Mouse (Mus musculus): Measurements from ENCODE around the gene Lig3. TPM values are rescaled to one million over a fixed set of nuclear protein-coding genes. Genes with fewer than 3 reads are reported as not detected.

Lig3 gene
- total RNA-seq (2021): 10 to 100 TPM; 31.0 to 35.3 TPM
- long read RNA-seq, full-length matches to known transcripts: 3 of 6 reads
- long read RNA-seq, partial matches to known transcripts: 2 of 6 reads
- long read RNA-seq, other reads (novel, unspliced or antisense): 1 of 6 reads

- peak; percentile 91 to 96 for DNase-seq (ENCODE audit: low spot score in 2 of 2)
These were observed at the start of gene Lig3 for GRCm38 (mm10) chr11:82780983-82781903. TSS of gene Lig3 (plus strand) at chr11:82781108.

DNA sequence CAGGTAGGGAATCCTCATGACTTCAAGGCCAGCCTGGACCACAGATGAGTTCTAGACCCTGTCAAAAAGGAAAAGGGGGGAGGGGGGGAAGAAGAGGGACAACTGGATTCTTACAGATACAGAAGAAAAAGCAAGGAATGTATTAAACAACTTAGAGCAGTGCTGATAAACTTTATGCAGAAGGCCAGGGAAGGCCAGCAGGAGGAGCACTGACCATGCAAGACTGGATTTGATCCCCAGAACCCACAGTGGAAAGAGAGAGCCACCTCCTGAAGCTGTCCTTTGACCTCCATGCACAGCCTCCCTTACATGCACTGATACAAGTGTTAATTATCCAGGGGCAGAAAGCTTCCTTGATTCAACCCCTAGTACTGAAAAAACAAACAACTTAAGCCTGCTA is 46.7 kb upstream of the Lig3 start:
- DNase-seq (ENCODE audit: low spot score in 2 of 2): no peak

GRCm38 (mm10) chr11:82739006-82739405 is 41.9 kb upstream of the Lig3 start:
- no peak for DNase-seq (ENCODE audit: low spot score in 2 of 2)

DNA sequence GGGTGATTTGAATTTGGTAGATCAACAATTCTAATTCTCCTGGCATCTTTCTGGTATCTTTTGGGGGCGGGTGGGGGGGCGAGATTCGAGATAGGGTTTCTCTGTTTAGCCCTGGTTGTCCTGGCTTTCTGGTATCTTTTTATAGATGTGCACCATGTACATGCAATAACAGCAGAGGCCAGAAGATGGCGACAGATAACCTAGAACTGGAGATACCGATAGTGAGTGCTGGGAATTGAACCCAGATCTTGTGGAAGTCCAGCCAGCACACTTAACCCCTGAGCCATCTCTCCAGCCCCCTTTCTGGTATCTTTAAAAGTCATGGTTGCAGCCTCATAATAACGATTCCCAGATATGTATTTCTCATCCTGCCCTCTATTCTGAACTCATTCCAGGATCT is 34.8 kb upstream of the Lig3 start:
- DNase-seq (ENCODE audit: low spot score in 2 of 2): peak; percentile 22 to 23

DNA sequence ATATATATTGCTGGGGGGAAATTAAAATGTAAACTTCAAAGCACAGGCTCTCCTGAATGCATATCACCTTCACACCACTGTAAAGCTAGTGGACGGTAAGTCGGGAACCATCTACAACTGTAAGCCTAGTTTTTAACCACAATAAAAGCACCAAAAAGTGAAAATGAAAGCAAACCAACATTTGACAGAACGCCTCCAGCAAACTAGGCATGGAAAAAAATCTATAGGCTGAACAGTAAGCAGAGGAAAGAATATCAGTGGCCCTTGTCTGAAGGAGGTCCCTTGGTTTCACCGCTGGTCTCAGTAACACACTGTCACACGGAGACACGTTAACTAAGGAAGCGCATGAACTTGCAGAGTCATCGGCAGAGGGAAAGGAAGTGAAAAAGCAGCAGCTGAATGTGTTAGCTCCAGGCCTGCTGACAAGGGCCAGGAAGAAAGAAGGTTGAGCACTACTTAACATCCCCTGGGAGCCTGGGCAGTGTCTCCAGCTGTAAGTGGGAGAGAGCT is 34.0 kb upstream of the Lig3 start:
- DNase-seq (ENCODE audit: low spot score in 2 of 2): no peak

GRCm38 (mm10) chr11:82752349-82753115 is 28.4 kb upstream of the Lig3 start:
- DNase-seq (ENCODE audit: low spot score in 2 of 2): no peak

- DNase-seq (ENCODE audit: low spot score in 2 of 2): no peak
These were observed 25.0 kb upstream of the Lig3 start for GRCm38 (mm10) chr11:82755919-82756318.

GRCm38 (mm10) chr11:82762286-82762829 is 18.6 kb upstream of the Lig3 start:
- no peak for DNase-seq (ENCODE audit: low spot score in 2 of 2)

DNA sequence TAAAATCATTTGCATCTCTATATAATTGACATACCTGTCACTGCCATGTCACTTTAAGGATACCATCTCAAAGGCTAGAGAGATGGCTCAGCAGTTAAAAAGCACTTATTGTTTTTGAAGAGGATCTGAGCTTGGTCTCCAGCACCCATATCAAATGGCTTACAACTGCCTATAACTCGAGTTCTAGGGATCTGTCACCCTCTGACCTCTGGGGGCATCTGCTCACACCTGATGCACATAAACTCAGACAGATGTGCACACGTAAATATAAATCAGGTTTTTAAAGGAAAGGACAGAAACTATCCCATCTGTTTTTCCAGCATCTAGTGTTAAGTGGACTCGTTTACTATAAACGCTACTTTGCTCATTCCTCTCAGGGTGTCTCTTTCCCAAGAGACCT is 17.6 kb upstream of the Lig3 start:
- DNase-seq (ENCODE audit: low spot score in 2 of 2): no peak

DNA sequence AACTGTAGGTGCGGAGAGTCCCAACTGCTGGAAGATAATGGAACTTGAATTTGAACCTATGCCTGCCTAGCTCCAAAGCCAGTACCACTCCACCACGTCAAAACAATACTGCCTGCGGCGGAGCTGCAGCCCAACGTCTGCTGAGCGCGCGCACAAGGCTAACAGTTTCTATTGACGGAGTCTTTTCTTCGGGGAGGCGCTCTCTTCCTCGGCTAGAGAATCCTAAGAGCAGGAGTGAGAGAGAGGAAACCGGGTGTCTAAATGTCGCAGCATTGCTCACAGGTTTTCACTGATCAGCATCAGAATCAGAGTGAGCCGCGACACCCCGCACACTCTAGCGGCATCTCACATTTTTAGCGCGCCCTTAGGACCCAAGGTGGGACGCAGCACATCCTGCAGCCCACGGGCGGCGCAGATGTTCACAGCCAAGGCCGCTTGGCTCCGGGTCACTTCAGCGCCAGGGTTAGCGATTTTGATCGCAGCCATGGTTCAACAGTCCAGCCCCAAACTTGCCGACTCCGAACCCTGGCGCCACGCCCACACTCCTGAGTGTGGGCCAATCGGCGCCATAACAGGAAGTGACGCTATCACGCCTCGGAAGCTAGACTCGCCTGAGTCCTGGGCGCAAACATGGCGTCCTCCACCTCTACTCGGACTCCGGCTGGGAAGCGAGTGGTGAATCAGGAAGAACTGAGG is 17.0 kb upstream of the Lig3 start, which contains the start of the genes Cct6b and Zfp830:
TSS of gene Cct6b (minus strand) at position 580 of the 696 bp plus-strand sequence.
TSS of gene Zfp830 (plus strand) at position 604 of the 696 bp plus-strand sequence.
- peak; percentile 90 to 94 for DNase-seq (ENCODE audit: low spot score in 2 of 2)

DNA sequence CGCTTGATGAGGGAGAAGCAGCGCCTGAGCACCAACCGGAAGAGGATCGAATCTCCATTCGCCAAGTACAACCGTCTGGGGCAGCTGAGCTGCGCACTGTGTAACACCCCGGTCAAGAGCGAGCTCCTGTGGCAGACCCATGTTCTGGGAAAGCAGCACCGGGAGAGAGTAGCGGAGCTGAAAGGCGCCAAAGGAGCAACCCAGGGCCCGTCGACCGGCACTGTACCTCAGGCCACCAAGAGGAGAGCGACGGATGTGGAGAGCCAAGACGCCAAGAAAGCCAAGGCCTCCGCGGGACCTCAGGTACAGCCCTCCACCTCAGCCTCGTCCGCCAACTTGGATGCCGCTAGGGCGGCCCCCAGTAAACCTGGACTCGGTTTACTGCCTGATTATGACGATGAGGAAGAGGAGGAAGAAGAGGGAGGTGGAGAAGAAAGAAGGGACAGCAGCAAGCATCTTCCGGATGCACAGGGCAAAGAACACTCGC is 16.4 kb upstream of the Lig3 start:
- no peak for DNase-seq (ENCODE audit: low spot score in 2 of 2)

DNA sequence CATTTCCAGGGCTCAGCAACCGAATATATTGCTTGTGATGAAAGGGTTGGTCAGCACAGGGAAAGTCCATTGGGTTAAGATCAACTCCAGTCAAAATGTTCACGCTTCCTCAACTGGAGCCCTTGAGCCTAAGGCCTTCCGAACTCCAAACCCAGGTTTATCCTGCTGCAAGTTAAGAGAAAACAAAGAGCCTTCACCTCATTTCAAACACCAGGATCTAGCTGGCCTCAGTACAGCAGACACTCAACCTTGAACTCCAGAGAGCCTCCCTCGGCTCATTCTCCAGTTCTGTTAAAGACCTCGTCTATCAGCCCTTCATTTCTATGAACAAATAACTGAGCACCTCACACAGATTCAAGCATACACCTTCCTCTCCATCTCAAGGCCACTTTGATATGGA is 774 bp upstream of the Lig3 start:
- DNase-seq (ENCODE audit: low spot score in 2 of 2): no peak

DNA sequence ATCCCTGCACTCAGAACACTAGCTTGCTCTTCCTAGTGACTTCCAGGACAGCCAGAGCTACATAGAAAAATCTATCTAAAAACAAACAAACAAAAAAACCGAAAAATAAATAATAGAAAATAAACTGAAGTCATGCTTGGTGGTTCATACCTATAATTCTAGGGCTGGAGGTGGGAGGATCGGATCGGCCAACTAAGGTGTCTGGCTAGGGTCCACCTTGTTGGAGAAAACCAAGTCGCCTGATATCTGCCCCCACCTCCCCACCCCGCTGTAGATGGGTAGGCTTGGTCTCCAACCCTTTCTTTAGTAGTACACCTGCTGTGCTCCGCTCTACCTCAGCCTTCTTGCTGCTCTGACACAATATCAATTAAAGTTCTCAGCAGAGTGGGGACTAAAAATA is 1.3 kb downstream of the Lig3 start:
- no peak for DNase-seq (ENCODE audit: low spot score in 2 of 2)

DNA sequence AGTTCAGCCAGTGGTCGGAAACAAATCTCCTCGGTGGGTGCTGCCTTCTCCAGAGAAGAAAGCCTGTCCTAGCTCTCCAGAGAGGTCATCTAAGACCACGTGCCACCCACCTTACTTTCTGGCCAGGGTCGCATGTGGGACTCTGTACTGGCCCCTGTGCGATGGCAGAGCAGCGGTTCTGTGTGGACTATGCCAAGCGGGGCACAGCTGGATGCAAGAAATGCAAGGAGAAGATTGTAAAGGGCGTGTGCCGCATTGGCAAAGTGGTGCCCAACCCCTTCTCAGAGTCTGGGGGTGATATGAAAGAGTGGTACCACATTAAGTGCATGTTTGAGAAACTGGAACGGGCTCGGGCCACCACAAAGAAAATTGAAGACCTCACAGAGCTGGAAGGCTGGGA is 2.5 kb downstream of the Lig3 start:
- DNase-seq (ENCODE audit: low spot score in 2 of 2): no peak

GRCm38 (mm10) chr11:82806656-82807055 is 25.7 kb downstream of the Lig3 start:
- no peak for DNase-seq (ENCODE audit: low spot score in 2 of 2)

DNA sequence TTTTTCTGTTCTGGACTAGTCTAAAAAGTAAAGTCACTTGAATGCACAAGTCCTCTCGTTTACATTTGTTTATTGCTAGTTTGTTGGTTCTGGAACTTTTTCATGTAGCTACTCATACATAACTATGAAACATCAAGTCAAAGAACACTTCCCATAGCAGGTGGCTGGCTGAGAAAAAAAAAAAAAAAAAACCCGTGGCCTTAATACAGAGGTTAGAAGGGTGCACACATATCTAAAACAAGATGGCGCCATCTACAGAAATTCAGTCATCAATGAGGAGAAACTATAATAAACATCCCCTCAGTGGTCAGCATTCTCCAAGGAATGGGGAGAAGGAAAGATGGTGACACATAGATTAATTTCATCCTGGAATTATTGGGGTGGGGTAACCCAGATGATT is 26.5 kb downstream of the Lig3 start:
- no peak for DNase-seq (ENCODE audit: low spot score in 2 of 2)

DNA sequence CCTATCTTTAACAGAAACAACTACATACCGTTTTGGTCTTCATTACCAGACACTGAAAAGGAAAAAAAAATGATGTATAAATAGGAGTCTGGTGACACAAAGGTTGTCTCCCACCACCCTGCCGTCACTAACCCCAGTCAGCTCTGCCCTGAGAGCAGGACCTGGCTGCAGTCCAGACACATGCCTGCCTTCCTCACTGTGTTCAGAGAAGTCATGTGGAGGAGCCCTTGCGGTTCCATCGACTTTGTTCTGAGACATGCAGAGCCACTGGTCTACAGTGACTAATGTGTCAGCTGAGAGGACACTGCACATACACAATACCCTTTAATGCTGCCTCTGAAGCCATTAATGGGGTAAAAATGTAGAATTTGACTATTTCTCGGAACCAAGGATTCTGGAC is 27.6 kb downstream of the Lig3 start:
- no peak for DNase-seq (ENCODE audit: low spot score in 2 of 2)

- DNase-seq (ENCODE audit: low spot score in 2 of 2): peak; percentile 52 to 63
These were observed 38.4 kb downstream of the Lig3 start for GRCm38 (mm10) chr11:82819350-82819749.

DNA sequence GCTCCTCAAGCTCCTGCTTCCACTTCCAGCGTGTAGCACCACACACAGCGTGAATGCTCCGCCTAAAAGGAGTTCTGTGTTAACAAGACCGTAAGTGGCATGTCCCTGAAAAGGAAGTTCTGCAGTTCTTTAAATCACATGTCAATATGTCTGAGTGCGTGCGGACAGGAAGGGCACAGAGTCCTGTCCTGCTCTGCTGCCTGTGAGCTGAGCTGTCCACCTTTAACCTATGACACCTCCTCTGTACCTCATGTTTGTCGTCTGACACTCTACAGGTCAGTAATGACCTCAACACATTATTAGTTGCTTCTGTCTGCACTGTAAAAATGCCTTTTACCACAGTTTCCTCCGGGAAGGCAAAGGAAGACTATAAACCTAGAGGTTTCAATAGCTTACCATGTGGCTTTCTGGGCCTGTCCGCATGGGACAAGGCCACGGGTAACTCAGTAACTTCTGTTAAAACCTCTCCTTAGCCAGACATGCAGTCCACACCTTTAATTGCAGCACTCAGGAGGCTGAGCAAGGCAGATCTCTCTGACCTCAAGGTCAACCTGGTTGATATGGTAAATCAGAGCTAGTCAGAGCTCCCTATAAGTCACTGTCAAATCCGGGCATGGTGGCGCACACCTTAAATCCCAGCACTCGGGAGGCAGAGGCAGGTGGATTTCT is 40.0 kb downstream of the Lig3 start:
- DNase-seq (ENCODE audit: low spot score in 2 of 2): no peak

DNA sequence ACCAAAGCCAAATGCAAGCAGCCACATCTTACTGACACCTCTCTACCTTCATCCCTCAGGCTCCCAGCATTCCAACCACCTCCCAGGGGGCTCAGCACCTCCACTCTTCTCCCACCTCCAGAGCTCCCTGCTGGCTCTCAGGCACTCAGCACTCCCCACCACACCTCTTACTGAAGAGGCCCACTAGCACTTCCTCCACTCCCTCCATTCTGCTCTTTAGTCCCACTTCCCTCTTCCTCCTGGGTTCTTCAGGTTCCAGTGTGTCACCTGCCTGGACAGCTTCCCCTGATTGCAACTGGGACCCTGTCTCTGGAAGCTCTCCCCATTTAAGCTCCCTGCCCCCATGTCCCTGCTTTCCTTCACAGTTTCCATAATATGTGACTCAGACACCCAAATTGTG is 45.9 kb downstream of the Lig3 start:
- DNase-seq (ENCODE audit: low spot score in 2 of 2): no peak

Measured in layer of hippocampus, postnatal 10 days (tissue).